Mouse (Mus musculus): ENCODE data around the gene Gnpat. TPM values are rescaled to one million over a fixed set of nuclear protein-coding genes. Genes with fewer than 3 reads are reported as not detected.
"Not testable (repeated sequence)": the region's sequence is repeated elsewhere in the genome, so short reads cannot be mapped to it uniquely, and the experiment has no call there.

Gnpat gene
- polyA plus RNA-seq, 1 experiment: 102 TPM

GRCm38 (mm10) chr8:124841775-124842174 lies 21.1 kb upstream of the Gnpat start:
- no peak for DNase-seq (ENCODE audit: extremely low spot score in 1 of 2, low spot score in 1 of 2)

- DNase-seq (ENCODE audit: extremely low spot score in 1 of 2, low spot score in 1 of 2): not testable (repeated sequence)
Observed at GRCm38 (mm10) chr8:124842929-124843328, 19.9 kb upstream of the Gnpat start.

- DNase-seq (ENCODE audit: extremely low spot score in 1 of 2, low spot score in 1 of 2): no peak
Observed at GRCm38 (mm10) chr8:124845131-124845530, 17.7 kb upstream of the Gnpat start.

GRCm38 (mm10) chr8:124845573-124845972 lies 17.3 kb upstream of the Gnpat start:
- DNase-seq (ENCODE audit: extremely low spot score in 1 of 2, low spot score in 1 of 2): no peak

- DNase-seq (ENCODE audit: extremely low spot score in 1 of 2, low spot score in 1 of 2): no peak
Observed at GRCm38 (mm10) chr8:124853511-124853910, 9.3 kb upstream of the Gnpat start.

- DNase-seq (ENCODE audit: extremely low spot score in 1 of 2, low spot score in 1 of 2): no peak
Observed at GRCm38 (mm10) chr8:124859466-124859865, 3.4 kb upstream of the Gnpat start.

GRCm38 (mm10) chr8:124860188-124860587 lies 2.6 kb upstream of the Gnpat start:
- DNase-seq (ENCODE audit: extremely low spot score in 1 of 2, low spot score in 1 of 2): no peak

- no peak for DNase-seq (ENCODE audit: extremely low spot score in 1 of 2, low spot score in 1 of 2)
Observed at GRCm38 (mm10) chr8:124863163-124863677, 387 bp downstream of the Gnpat start.

- DNase-seq (ENCODE audit: extremely low spot score in 1 of 2, low spot score in 1 of 2): no peak
Observed at GRCm38 (mm10) chr8:124863729-124864128, 896 bp downstream of the Gnpat start.

GRCm38 (mm10) chr8:124866669-124867068 lies 3.8 kb downstream of the Gnpat start:
- no peak for DNase-seq (ENCODE audit: extremely low spot score in 1 of 2, low spot score in 1 of 2)

- DNase-seq (ENCODE audit: extremely low spot score in 1 of 2, low spot score in 1 of 2): no peak
Observed at GRCm38 (mm10) chr8:124867126-124867525, 4.3 kb downstream of the Gnpat start.

- DNase-seq (ENCODE audit: extremely low spot score in 1 of 2, low spot score in 1 of 2): no peak
Observed at GRCm38 (mm10) chr8:124869708-124870107, 6.9 kb downstream of the Gnpat start.

GRCm38 (mm10) chr8:124871474-124871873 lies 8.6 kb downstream of the Gnpat start:
- DNase-seq (ENCODE audit: extremely low spot score in 1 of 2, low spot score in 1 of 2): no peak

- DNase-seq (ENCODE audit: extremely low spot score in 1 of 2, low spot score in 1 of 2): no peak
Observed at GRCm38 (mm10) chr8:124872081-124872480, 9.2 kb downstream of the Gnpat start.

GRCm38 (mm10) chr8:124872690-124873089 lies 9.9 kb downstream of the Gnpat start:
- no peak for DNase-seq (ENCODE audit: extremely low spot score in 1 of 2, low spot score in 1 of 2)

GRCm38 (mm10) chr8:124878141-124878540 lies 15.3 kb downstream of the Gnpat start:
- peak in 1 of 2 experiments; percentile 22 for DNase-seq (ENCODE audit: extremely low spot score in 1 of 2, low spot score in 1 of 2)

GRCm38 (mm10) chr8:124878946-124879526 lies 16.2 kb downstream of the Gnpat start:
- no peak for DNase-seq (ENCODE audit: extremely low spot score in 1 of 2, low spot score in 1 of 2)

GRCm38 (mm10) chr8:124888385-124888784 lies 25.6 kb downstream of the Gnpat start:
- no peak for DNase-seq (ENCODE audit: extremely low spot score in 1 of 2, low spot score in 1 of 2)

- no peak for DNase-seq (ENCODE audit: extremely low spot score in 1 of 2, low spot score in 1 of 2)
Observed at GRCm38 (mm10) chr8:124892596-124892995, 29.8 kb downstream of the Gnpat start.

GRCm38 (mm10) chr8:124896010-124896631 lies 33.3 kb downstream of the Gnpat start:
- DNase-seq (ENCODE audit: extremely low spot score in 1 of 2, low spot score in 1 of 2): no peak

GRCm38 (mm10) chr8:124896632-124897385 lies 34.0 kb downstream of the Gnpat start:
- DNase-seq (ENCODE audit: extremely low spot score in 1 of 2, low spot score in 1 of 2): peak; percentile 46 to 71

Measured in frontal cortex, adult 2 months (tissue).